Mouse (Mus musculus): ENCODE data around the gene Ahsg. TPM values are rescaled to one million over a fixed set of nuclear protein-coding genes. Genes with fewer than 3 reads are reported as not detected.
A peak's percentile ranks its signal among the peaks of the same experiment; 100 is the strongest.

Gene Ahsg
- not detected in 2 replicates for total RNA-seq (2017)

DNA sequence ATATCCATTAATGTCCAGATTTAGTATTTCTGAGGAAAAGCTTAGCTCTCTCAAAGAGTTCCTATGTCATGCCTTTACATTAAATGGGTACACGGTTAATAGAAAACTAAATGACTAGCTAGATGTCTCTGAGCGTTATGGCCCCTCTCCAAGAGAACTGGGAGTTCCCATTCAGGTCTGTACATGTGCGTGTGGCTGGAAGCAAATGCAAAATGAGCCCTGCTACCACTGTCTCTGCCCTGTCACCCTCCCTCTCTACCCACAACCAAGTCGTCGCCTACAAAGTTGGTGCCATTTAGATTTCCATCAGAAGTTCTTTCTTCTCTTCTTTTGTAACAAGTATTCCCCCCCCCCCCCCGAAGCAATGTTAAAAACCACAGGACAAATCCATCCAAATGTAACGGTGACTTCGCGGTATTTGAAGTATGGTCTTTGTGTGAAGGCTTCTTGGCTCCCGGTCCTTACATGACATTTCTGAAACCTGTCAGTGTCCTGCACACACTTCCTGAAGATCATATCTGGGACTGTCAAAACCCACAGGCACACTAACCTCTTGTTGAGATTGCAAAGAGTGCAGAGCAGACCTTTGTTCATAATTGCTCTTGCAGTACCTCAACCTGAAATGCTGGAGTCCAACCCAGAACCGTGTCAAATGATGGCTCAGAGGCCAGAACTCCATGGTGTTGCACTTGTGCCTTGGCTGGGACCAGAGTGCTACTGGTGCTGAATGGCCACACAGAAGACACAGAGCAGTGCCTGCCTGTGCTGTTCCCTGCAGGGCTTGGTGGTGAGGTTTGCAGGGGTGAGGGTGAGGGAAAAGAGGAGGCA, at the start of gene Ahsg:
TSS of gene Ahsg (plus strand) at position 595 of the 828 bp plus-strand sequence.
- ATAC-seq (replicated peaks; ENCODE audit: low read depth, poor library complexity, severe bottlenecking), result peak; percentile 64

- no peak for ATAC-seq (replicated peaks; ENCODE audit: low read depth, poor library complexity, severe bottlenecking)
Observed at GRCm38 (mm10) chr16:22842871-22843270, 48.2 kb upstream of the Ahsg start.

DNA sequence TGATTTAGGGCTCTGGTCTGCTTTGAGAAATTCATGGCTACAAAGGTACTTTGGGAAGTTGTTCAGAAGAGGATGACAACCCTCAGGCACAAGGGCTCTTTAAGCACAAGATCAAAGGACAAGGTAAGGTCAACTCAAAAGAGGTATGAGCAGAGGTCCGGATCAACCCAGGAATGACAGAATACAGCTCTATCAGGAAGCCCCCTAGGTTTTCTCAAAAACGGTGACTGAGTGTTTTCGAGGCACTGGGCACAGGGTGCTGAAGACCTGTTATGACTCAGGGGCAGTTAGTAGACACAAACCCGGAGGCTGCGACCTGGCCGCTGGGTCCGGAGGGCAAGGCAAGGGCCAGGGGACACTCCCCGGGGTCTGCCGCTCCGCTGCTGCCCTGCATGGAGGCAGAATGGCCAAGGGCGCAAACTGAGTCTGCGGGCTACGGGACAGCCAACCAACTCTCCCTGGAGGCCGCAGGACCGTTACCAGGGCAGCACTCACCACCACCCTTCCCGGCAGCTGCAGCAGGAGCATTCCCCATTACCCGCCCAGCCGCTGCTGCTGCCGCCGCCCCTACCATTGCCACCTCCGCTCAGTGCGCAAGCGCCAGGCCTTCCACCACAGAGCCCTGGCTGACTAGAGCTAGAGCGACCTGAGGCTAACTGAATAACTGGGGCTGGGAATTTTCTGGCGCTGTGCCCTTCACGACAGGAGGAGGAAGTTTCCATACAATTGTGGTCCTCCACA, 46.8 kb upstream of the Ahsg start:
- peak; percentile 91 for ATAC-seq (replicated peaks; ENCODE audit: low read depth, poor library complexity, severe bottlenecking)

DNA sequence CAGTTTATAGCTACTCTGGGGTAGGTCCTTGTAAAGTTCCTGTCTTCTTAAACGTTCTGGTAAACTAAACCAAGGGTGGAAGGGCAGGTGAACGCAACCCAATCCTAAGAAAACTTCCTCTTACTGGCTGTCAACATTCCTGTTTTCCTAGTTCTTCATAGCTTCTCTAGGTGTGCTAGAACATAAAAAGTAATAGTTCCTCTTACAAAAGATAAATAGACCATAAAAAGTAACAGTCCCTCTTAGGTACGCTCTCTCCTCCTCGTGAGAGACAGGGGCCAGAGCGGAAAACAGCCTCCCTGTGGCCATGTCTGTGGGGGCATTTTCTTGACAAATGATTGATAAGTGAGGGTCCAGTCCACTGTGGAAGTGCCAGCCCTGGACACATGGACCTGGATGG, 46.2 kb upstream of the Ahsg start:
- ATAC-seq (replicated peaks; ENCODE audit: low read depth, poor library complexity, severe bottlenecking), result peak; percentile 16; the same call in 1 of the 2 replicates

- no peak for ATAC-seq (replicated peaks; ENCODE audit: low read depth, poor library complexity, severe bottlenecking)
Observed at GRCm38 (mm10) chr16:22845481-22845880, 45.6 kb upstream of the Ahsg start.

DNA sequence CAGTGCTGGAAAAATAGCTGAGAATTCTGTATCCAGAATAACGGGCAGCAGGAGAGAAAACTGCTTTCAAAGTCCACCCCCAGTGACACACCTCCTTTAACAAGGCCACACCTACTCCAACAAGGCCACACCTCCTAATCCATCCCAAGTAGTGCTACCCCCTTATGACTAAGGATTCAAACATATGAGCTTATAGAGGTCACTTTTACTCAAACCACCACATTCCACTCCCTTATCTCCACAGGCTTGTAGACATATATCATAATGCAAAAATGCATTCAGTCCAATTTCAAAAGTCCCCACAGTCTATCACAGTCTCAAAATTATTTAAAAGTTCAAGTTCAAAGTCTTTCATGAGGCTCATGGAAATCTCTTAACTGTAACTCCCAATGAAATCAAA, 43.4 kb upstream of the Ahsg start:
- ATAC-seq (replicated peaks; ENCODE audit: low read depth, poor library complexity, severe bottlenecking), result no peak

DNA sequence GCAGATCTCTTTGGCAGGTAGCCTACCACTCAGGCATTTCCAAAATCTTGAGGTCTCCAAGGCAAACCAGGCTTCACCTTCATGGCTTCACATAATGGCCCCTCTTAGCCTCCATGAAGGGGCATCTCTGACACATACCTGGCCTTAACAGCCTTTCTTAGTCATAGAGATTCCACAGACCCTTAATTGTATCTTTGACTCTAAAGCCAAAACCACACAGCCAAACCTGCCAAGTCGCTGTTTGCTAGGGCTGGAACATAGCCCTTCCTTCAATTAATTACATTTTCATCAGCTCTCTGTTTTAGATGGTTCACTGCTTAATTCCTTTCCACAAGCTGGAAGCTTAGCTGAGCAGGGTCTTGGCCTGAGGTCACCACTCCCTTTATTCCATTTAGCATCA, 42.7 kb upstream of the Ahsg start:
- no peak for ATAC-seq (replicated peaks; ENCODE audit: low read depth, poor library complexity, severe bottlenecking)

DNA sequence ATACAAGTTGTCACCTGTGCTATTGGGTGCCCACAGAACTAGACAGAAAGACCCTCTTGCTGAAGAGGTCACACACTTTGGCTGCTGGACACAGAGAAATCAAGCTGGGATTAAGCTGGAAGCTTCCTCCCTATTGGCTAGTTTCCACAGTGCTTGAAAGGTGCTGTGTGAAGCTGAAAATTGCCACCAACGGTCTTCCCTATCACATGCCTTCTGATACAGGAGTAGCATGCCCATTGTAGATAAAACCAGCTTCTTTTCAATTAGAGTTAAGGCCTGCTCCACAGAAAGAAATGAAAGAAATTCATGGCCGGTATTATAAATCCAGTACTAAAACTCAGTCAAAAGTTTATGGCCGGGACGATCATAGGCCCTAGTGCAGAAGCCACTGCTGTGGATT, 38.4 kb upstream of the Ahsg start:
- no peak for ATAC-seq (replicated peaks; ENCODE audit: low read depth, poor library complexity, severe bottlenecking)

DNA sequence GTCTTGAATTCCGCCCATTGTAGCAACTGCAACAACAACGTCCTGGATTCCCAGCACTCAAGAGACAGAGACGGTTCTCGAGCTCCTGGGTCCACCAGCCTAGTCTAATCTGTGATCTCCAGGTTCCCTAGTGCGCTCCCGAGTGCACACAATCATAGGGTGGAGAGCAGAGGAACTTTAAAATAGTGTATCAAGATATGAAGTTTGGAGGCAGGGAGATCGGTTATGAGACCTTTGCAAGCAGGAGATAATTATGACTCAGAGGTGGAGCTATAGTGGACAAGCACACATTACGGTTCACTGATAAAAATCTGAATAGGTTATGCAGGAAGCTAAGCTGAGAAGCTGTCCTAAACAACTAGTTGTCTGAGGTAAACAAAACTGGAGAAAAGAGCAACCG, 34.3 kb upstream of the Ahsg start:
- 0 out of 2 replicates have a peak, but pooled peaks have one; percentile 13 for ATAC-seq (replicated peaks; ENCODE audit: low read depth, poor library complexity, severe bottlenecking)

DNA sequence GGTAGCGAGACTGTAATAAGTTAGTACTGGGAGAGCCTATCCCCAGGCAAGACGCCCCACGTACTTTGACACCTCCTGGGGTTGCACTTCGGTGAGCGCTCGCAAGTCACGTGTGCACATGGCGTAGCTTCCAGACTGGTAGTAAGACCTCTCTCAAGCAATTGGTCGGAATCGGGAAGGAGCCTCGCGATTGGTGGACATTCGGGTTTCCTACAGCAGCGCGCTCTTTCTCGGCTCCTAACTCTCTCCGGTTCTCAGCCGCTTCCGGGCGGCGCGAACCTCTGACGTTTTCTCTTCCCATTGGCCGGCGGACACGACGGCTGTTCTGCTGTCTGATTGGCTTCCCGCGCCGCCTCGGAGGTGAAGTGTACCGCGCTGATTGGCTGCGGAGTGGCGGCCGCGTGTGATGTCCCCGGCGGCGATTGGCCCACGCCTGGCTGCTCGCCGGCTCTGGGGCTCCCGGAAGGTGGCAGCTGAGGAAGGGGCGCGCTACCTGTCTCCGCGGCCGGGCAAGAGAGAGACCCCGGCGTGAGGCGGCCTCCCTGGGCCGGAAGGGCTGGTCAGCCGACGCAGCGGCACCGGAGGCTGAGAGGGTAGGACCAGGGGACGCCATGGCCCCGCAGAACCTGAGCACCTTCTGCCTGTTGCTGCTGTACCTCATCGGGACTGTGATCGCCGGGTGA, 33.5 kb upstream of the Ahsg start, which contains the start of the genes Tbccd1 and Dnajb11:
TSS of gene Tbccd1 (minus strand) at position 239 of the 683 bp plus-strand sequence.
TSS of gene Dnajb11 (plus strand) at position 415 of the 683 bp plus-strand sequence.
- ATAC-seq (replicated peaks; ENCODE audit: low read depth, poor library complexity, severe bottlenecking), result peak; percentile 95

- ATAC-seq (replicated peaks; ENCODE audit: low read depth, poor library complexity, severe bottlenecking), result no peak
Observed at GRCm38 (mm10) chr16:22872397-22872796, 18.7 kb upstream of the Ahsg start.

DNA sequence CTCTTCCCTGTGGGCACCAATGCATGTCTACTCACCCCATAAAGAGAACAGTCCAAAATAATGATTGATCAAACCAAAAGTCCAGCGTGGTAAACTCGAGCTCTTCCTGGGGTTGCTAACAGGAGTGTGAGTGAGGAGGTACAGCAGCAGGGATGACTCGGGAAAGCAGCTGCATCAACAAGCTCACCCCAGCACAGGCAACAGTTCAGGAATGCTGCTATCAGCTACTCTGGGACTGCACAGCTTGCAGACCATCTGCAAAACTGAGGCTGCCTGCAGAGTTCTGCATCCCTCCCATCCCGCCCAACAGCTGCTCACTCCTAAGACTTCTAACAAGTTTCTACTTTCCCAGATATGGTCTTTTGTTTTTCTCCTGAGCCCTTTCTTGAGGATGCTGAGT, 17.7 kb upstream of the Ahsg start:
- no peak for ATAC-seq (replicated peaks; ENCODE audit: low read depth, poor library complexity, severe bottlenecking)

DNA sequence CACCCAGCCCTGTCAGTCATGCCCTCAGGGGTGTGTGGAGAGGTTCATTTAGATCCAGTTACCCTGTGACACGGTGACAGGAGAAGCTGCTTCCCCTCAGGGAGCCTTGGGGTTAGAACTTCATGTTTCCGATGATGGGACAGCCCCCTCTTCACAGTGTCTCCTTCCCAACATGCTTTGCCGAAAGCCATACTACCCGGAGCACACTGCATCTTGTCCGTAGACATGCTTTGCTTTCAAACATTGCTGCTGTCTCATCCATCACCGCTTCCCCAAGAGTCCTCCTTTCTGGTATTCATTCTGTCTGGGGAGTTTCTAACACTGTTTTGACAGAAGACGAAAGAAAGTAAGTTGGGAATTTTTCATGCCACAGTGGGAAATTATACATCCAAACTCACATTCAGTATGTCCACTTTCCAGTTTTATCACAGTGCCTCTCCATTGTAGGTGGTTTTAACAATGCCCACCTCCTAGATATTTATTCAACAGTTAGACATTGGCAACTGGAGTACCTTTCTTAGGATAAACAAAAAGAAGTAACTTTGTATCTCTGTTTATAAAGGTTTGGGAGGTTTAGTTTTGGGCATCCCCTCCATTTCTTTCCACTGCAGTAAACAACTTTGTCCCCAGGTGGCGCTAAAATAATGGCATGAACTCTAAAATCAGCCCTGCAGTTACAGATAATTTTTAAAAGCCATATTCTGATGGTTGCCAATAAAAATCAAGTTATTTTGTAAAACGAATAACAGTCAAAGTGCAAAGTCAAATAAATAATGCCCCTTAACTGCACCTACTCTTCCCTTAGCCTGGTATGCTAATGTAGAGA, 14.6 kb upstream of the Ahsg start:
- ATAC-seq (replicated peaks; ENCODE audit: low read depth, poor library complexity, severe bottlenecking), result peak; percentile 58; the same call in 1 of the 2 replicates

- ATAC-seq (replicated peaks; ENCODE audit: low read depth, poor library complexity, severe bottlenecking), result no peak
Observed at GRCm38 (mm10) chr16:22877660-22878390, 13.3 kb upstream of the Ahsg start.

DNA sequence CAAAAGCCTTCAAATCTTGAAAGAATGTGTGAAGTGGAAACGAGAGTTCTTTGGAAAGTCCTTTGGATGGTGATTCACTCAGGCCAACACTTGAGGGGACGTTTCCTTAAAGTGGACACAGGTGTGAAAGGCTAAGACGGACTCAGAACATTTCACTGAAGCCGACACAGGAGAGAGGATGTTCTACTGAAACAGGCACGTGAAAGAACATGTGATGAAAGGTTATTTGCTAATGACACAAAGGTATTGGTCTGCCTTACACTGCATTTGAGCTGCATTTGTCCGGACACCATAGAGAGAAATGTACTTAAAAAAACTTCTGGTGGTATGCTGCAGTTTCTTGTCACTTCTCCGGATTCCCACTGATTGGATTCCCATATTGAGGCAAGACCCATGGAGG, 12.4 kb upstream of the Ahsg start:
- no peak for ATAC-seq (replicated peaks; ENCODE audit: low read depth, poor library complexity, severe bottlenecking)

DNA sequence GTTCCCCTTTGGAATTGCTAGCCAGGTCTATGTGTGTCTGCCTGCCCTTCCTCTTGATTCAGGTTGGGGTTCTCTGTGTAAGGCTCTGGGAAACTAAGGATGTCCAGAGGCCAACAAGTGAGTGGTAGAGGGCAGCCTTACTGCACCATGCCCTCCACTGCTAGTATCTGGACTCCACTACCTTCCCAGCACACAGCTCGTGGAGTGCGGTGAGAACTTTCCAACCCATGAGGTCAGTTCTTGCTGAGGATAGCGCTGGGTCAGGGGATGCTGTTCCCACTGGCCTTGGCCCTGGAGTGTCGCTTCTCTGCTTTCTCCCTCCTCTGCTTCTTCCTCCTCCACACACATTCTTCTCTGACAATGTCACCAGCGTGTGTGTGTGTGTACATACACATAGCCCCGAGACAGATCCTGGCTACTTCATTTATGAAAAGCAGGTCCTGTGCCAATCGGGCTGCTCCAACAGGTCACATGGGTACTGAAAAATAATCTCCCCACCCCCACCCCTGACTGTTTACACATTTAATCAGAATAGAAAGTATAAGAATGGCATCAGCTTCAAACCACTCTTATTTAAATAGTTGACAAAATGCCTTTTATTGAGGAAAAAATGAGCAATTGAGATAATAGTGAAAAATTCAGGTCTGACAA, 11.0 kb upstream of the Ahsg start:
- no peak for ATAC-seq (replicated peaks; ENCODE audit: low read depth, poor library complexity, severe bottlenecking)

- no peak for ATAC-seq (replicated peaks; ENCODE audit: low read depth, poor library complexity, severe bottlenecking)
Observed at GRCm38 (mm10) chr16:22880900-22881299, 10.2 kb upstream of the Ahsg start.

- ATAC-seq (replicated peaks; ENCODE audit: low read depth, poor library complexity, severe bottlenecking), result 0 out of 2 replicates have a peak, but pooled peaks have one; percentile 22
Observed at GRCm38 (mm10) chr16:22881487-22881886, 9.6 kb upstream of the Ahsg start.

- no peak for ATAC-seq (replicated peaks; ENCODE audit: low read depth, poor library complexity, severe bottlenecking)
Observed at GRCm38 (mm10) chr16:22883441-22883840, 7.6 kb upstream of the Ahsg start.

All from common myeloid progenitor, adult 5-6 weeks (primary cell).